Mouse (Mus musculus): ENCODE data around the gene Tal1.

Tal1 gene

GRCm38 (mm10) chr4:115074789-115075188 lies 18.6 kb downstream of the Tal1 start:
- DNase-seq, result no peak

GRCm38 (mm10) chr4:115075204-115075915 lies 19.1 kb downstream of the Tal1 start:
- DNase-seq, result peak; percentile 55 to 76

- DNase-seq, result peak; percentile 67 to 82
Measured at GRCm38 (mm10) chr4:115078892-115079820, 22.9 kb downstream of the Tal1 start.

GRCm38 (mm10) chr4:115079821-115080349 lies 23.7 kb downstream of the Tal1 start:
- no peak for DNase-seq

GRCm38 (mm10) chr4:115083031-115083430 lies 26.8 kb downstream of the Tal1 start:
- no peak for DNase-seq

- peak; percentile 65 to 76 for DNase-seq
Measured at GRCm38 (mm10) chr4:115085522-115086095, 29.4 kb downstream of the Tal1 start.

- DNase-seq, result no peak
Measured at GRCm38 (mm10) chr4:115086257-115086656, 30.0 kb downstream of the Tal1 start.

GRCm38 (mm10) chr4:115086763-115087415 lies 30.7 kb downstream of the Tal1 start:
- DNase-seq, result peak in 1 of 2 experiments; percentile 45

- peak; percentile 54 to 75 for DNase-seq
Measured at GRCm38 (mm10) chr4:115088611-115089338, 32.5 kb downstream of the Tal1 start, which contains the start of gene Pdzk1ip1. TSS of gene Pdzk1ip1 (plus strand) at chr4:115088708.

- DNase-seq, result no peak
Measured at GRCm38 (mm10) chr4:115090592-115090991, 34.4 kb downstream of the Tal1 start.

GRCm38 (mm10) chr4:115091806-115092205 lies 35.6 kb downstream of the Tal1 start:
- no peak for DNase-seq

GRCm38 (mm10) chr4:115093331-115093864 lies 37.2 kb downstream of the Tal1 start:
- DNase-seq, result no peak

- DNase-seq, result no peak
Measured at GRCm38 (mm10) chr4:115094056-115094455, 37.8 kb downstream of the Tal1 start.

GRCm38 (mm10) chr4:115095671-115096434 lies 39.6 kb downstream of the Tal1 start:
- DNase-seq, result peak; percentile 56 to 66

GRCm38 (mm10) chr4:115096435-115097145 lies 40.4 kb downstream of the Tal1 start:
- DNase-seq, result no peak

GRCm38 (mm10) chr4:115097146-115097496 lies 40.9 kb downstream of the Tal1 start:
- peak in 1 of 2 experiments; percentile 27 for DNase-seq

GRCm38 (mm10) chr4:115101682-115102081 lies 45.5 kb downstream of the Tal1 start:
- peak; percentile 44 to 58 for DNase-seq

- no peak for DNase-seq
Measured at GRCm38 (mm10) chr4:115103510-115103909, 47.3 kb downstream of the Tal1 start.

- no peak for DNase-seq
Measured at GRCm38 (mm10) chr4:115111167-115111566, 54.9 kb downstream of the Tal1 start.

- DNase-seq, result no peak
Measured at GRCm38 (mm10) chr4:115113266-115113665, 57.0 kb downstream of the Tal1 start.

Measured in lung, postnatal 4 days (tissue).